18 mouse cellular contexts compared by ENCODE assay signal in genomic region chr3:61294855-61295254, GRCm38 (mm10).
DNase-seq lines count a peak whose midpoint lies in the region; ATAC-seq and TF ChIP-seq lines count a peak whose summit lies in the region.
"Had no signal": no experiment of that assay in that cellular context is flagged by ENCODE, and none has a peak within 500 bp of the region (broad histone marks: within the 10 kb centered on the region; RNA-seq: fewer than 3 reads in every experiment).

No protein-coding gene starts in this region.

- no peak overlapping the region for H3K4me3 ChIP-seq in kidney, adult 2 months (ENCODE audit: insufficient read depth, low read depth, low read length)
- H3K4me3 ChIP-seq in brown adipose tissue, adult 24 weeks (ENCODE audit: insufficient read depth, low read depth, low read length) = no peak overlapping the region
- H3K4me3 ChIP-seq in megakaryocyte, embryonic 14.5 days (replicated peaks) = peak overlapping the region; percentile 59
- H3K4me3 ChIP-seq in midbrain, postnatal 0 days (ENCODE audit: low read depth, low read length) = no peak overlapping the region
- H3K4me3 ChIP-seq: erythroblast, embryonic 14.5 days; limb, embryonic 15.5 days; myocyte; stomach, embryonic 15.5 days had no signal

- no peaks in the 10 kb centered on the region for H3K9me3 ChIP-seq in megakaryocyte, embryonic 14.5 days
- no peaks in the 10 kb centered on the region for H3K9me3 ChIP-seq in midbrain, postnatal 0 days (ENCODE audit: low read length)
- H3K9me3 ChIP-seq: G1E; limb, embryonic 15.5 days; stomach, embryonic 15.5 days had no signal

- no peaks in the 10 kb centered on the region for H3K36me3 ChIP-seq in kidney, adult 2 months (ENCODE audit: control insufficient read depth, insufficient read depth, low read length)
- H3K36me3 ChIP-seq in megakaryocyte, embryonic 14.5 days (replicated peaks; ENCODE audit: low read length) = no peaks in the 10 kb centered on the region
- no peaks in the 10 kb centered on the region for H3K36me3 ChIP-seq in midbrain, postnatal 0 days (ENCODE audit: insufficient read depth, low read length)
- H3K36me3 ChIP-seq: G1E; limb, embryonic 15.5 days; stomach, embryonic 15.5 days had no signal

- no peak for TF ChIP-seq CTCF in kidney, adult 2 months (conservative IDR thresholded peaks at IDR 0.05; ENCODE audit: insufficient read depth, insufficient read length, low read depth, low read length)
- TF ChIP-seq CTCF in midbrain, postnatal 0 days (IDR thresholded peaks at IDR 0.05) = no peak

- no peak overlapping the region for H3K4me2 ChIP-seq in midbrain, postnatal 0 days (ENCODE audit: low read depth, low read length, poor library complexity, severe bottlenecking)
- H3K4me2 ChIP-seq: limb, embryonic 15.5 days; stomach, embryonic 15.5 days had no signal

- DNase-seq in kidney, adult 2 months = peak; percentile 4
- no peak for DNase-seq in kidney, adult 11 months
- DNase-seq in 3T3-L1 (ENCODE audit: low read depth, low spot score) = peak; percentile 79
- no peak for DNase-seq in right cerebral cortex, adult 18-20 months
- no peak for DNase-seq in midbrain, postnatal 0 days (ENCODE audit: low spot score)
- DNase-seq in natural killer cell, adult 2 months (ENCODE audit: low spot score in 2 of 2) = no peak
- DNase-seq: cerebellum, adult 8-10 months; embryo, embryonic 11 days; kidney, adult 8-10 months; thymus, postnatal 36 days had no signal

- TF ChIP-seq POLR2A in kidney, adult 2 months (IDR thresholded peaks at IDR 0.05; ENCODE audit: low read depth, low read length) = no peak

- H3K27me3 ChIP-seq in kidney, adult 2 months (replicated peaks; ENCODE audit: control insufficient read depth, insufficient read depth, low read length) = no peaks in the 10 kb centered on the region; the same call in 1 of the 2 replicates
- no peaks in the 10 kb centered on the region for H3K27me3 ChIP-seq in megakaryocyte, embryonic 14.5 days (replicated peaks)
- no peaks in the 10 kb centered on the region for H3K27me3 ChIP-seq in midbrain, postnatal 0 days (ENCODE audit: insufficient read depth, low read length)
- H3K27me3 ChIP-seq: limb, embryonic 15.5 days; stomach, embryonic 15.5 days had no signal

- no peaks in the 10 kb centered on the region for H3K4me1 ChIP-seq in kidney, adult 2 months (ENCODE audit: control insufficient read depth, insufficient read depth, low read length)
- no peaks in the 10 kb centered on the region for H3K4me1 ChIP-seq in brown adipose tissue, adult 24 weeks (ENCODE audit: control insufficient read depth, insufficient read depth, insufficient read length, low read length)
- H3K4me1 ChIP-seq in megakaryocyte, embryonic 14.5 days = peaks cover 8% of the 10 kb centered on the region; the same call in 1 of the 2 replicates
- H3K4me1 ChIP-seq in midbrain, postnatal 0 days (ENCODE audit: insufficient read depth, low read length) = no peaks in the 10 kb centered on the region
- H3K4me1 ChIP-seq: limb, embryonic 15.5 days; stomach, embryonic 15.5 days had no signal

- ATAC-seq in midbrain, postnatal 0 days (ENCODE audit: low FRiP score) = no peak
- ATAC-seq: hindbrain, embryonic 16.5 days had no signal

- WGBS in kidney, adult 2 months = 55% methylated on average over 6 of the region's 6 CpGs
- WGBS in midbrain, postnatal 0 days = 89% methylated on average over 6 of the region's 6 CpGs

- no peak overlapping the region for H3K27ac ChIP-seq in kidney, adult 2 months (ENCODE audit: insufficient read depth, low read depth, low read length)
- peak overlapping the region; percentile 45; the same call in 1 of the 2 replicates for H3K27ac ChIP-seq in brown adipose tissue, adult 24 weeks (replicated peaks; ENCODE audit: low read depth, low read length)
- H3K27ac ChIP-seq in midbrain, postnatal 0 days (ENCODE audit: low read depth, low read length) = no peak overlapping the region
- H3K27ac ChIP-seq: limb, embryonic 15.5 days; stomach, embryonic 15.5 days had no signal

- H3K9ac ChIP-seq in midbrain, postnatal 0 days (replicated peaks; ENCODE audit: low read length, poor library complexity, severe bottlenecking) = no peak overlapping the region
- H3K9ac ChIP-seq: limb, embryonic 15.5 days; stomach, embryonic 15.5 days had no signal

Comparison
In these comparisons a context has a peak if more than half of its experiments do, and no peak if none do; other contexts are left out.
1. DNase-seq: peak in kidney, adult 2 months (single experiment) and 3T3-L1 (single experiment); none in kidney, adult 11 months (single experiment), right cerebral cortex, adult 18-20 months (single experiment), midbrain, postnatal 0 days (single experiment) and natural killer cell, adult 2 months (0 of 2).